ENCODE assay signal across 27 mouse cellular contexts in genomic region chr3:84825990-84826389, GRCm38 (mm10). TPM values are rescaled to one million over a fixed set of nuclear protein-coding genes. Genes with fewer than 3 reads are reported as not detected.
DNase-seq lines count a peak whose midpoint lies in the region; ATAC-seq and TF ChIP-seq lines count a peak whose summit lies in the region.
"Had no signal": no experiment of that assay in that cellular context is flagged by ENCODE, and none has a peak within 500 bp of the region (broad histone marks: within the 10 kb centered on the region; RNA-seq: fewer than 3 reads in every experiment).

No protein-coding gene starts in this region.

- H3K9ac ChIP-seq in heart, embryonic 13.5 days, result no peak overlapping the region
- no peak overlapping the region for H3K9ac ChIP-seq in liver, postnatal 0 days (replicated peaks)
- no peak overlapping the region for H3K9ac ChIP-seq in liver, embryonic 12.5 days
- H3K9ac ChIP-seq: embryonic facial prominence, embryonic 12.5 days; hindbrain, embryonic 12.5 days; liver, embryonic 15.5 days; lung, embryonic 15.5 days; midbrain, embryonic 15.5 days had no signal

- no peak for ATAC-seq in heart, embryonic 13.5 days (ENCODE audit: extremely low read depth, insufficient number of reproducible peaks, low FRiP score, low TSS enrichment)
- ATAC-seq in liver, postnatal 0 days, result no peak
- ATAC-seq in liver, embryonic 12.5 days, result no peak
- ATAC-seq in megakaryocyte progenitor cell, adult 5-6 weeks (replicated peaks; ENCODE audit: poor library complexity), result peak; percentile 37; the same call in 1 of the 2 replicates
- ATAC-seq in cerebellum, adult (ENCODE audit: insufficient number of reproducible peaks, low FRiP score, low TSS enrichment), result no peak
- ATAC-seq: forebrain, embryonic 14.5 days; hindbrain, postnatal 0 days; midbrain, embryonic 15.5 days had no signal

- TF ChIP-seq CTCF in liver, postnatal 0 days (IDR thresholded peaks at IDR 0.05; ENCODE audit: low read depth), result no peak

- DNase-seq in heart, postnatal 36 days, result no peak
- no peak for DNase-seq in liver, postnatal 0 days
- no peak for DNase-seq in spleen, adult 18-20 months
- no peak for DNase-seq in urinary bladder, adult 18-20 months (ENCODE audit: low spot score in 2 of 2)
- DNase-seq: adrenal gland, adult 8-10 months; cerebellum, adult 8-10 months; cerebellum, postnatal 36 days; embryo, embryonic 11 days; gastrocnemius, postnatal 25 days; kidney, adult 8-10 months; layer of hippocampus, adult 9-11 months; liver; thymus, postnatal 4 days had no signal

- no peak overlapping the region for H3K27ac ChIP-seq in heart, embryonic 13.5 days (replicated peaks)
- H3K27ac ChIP-seq in liver, postnatal 0 days (ENCODE audit: low read depth), result peak overlapping the region; percentile 42; the same call in 1 of the 2 replicates
- no peak overlapping the region for H3K27ac ChIP-seq in liver, embryonic 12.5 days
- H3K27ac ChIP-seq: embryonic facial prominence, embryonic 12.5 days; heart, adult 2 months; hindbrain, embryonic 12.5 days; hindbrain, postnatal 0 days; kidney, postnatal 0 days; liver, embryonic 15.5 days; lung, embryonic 15.5 days; midbrain, embryonic 10.5 days; midbrain, embryonic 15.5 days had no signal

- H3K4me1 ChIP-seq in heart, embryonic 13.5 days, result peaks cover 20% of the 10 kb centered on the region
- peaks cover 3% of the 10 kb centered on the region for H3K4me1 ChIP-seq in liver, postnatal 0 days (ENCODE audit: insufficient read depth)
- H3K4me1 ChIP-seq in liver, embryonic 12.5 days, result peaks cover 17% of the 10 kb centered on the region
- H3K4me1 ChIP-seq: embryonic facial prominence, embryonic 12.5 days; lung, embryonic 15.5 days; midbrain, embryonic 10.5 days had no signal

- no peaks in the 10 kb centered on the region for H3K27me3 ChIP-seq in heart, embryonic 13.5 days (replicated peaks)
- no peaks in the 10 kb centered on the region for H3K27me3 ChIP-seq in liver, postnatal 0 days (ENCODE audit: insufficient read depth, low read length)
- no peaks in the 10 kb centered on the region for H3K27me3 ChIP-seq in liver, embryonic 12.5 days (replicated peaks)
- H3K27me3 ChIP-seq: embryonic facial prominence, embryonic 12.5 days; hindbrain, embryonic 12.5 days; liver, embryonic 15.5 days; lung, embryonic 15.5 days; midbrain, embryonic 15.5 days had no signal

- WGBS in heart, embryonic 13.5 days, result 26% methylated on average over 5 of the region's 5 CpGs
- 28% methylated on average over 5 of the region's 5 CpGs for WGBS in liver, postnatal 0 days (ENCODE audit: insufficient replicate concordance)
- 33% methylated on average over 5 of the region's 5 CpGs for WGBS in liver, embryonic 12.5 days (ENCODE audit: insufficient replicate concordance)

- intact Hi-C loops in heart, postnatal 36 days (cut with DNase I), result no loop called here

- no peak for TF ChIP-seq EP300 in liver, postnatal 0 days (IDR thresholded peaks at IDR 0.05; ENCODE audit: low read depth)

- H3K4me2 ChIP-seq in heart, embryonic 13.5 days, result peak overlapping the region; percentile 30
- no peak overlapping the region for H3K4me2 ChIP-seq in liver, postnatal 0 days (ENCODE audit: low read depth, low read length)
- no peak overlapping the region for H3K4me2 ChIP-seq in liver, embryonic 12.5 days
- H3K4me2 ChIP-seq: embryonic facial prominence, embryonic 12.5 days; hindbrain, embryonic 12.5 days; liver, embryonic 15.5 days; lung, embryonic 15.5 days; midbrain, embryonic 15.5 days had no signal

- no peak overlapping the region for H3K4me3 ChIP-seq in heart, embryonic 13.5 days
- H3K4me3 ChIP-seq in liver, postnatal 0 days (ENCODE audit: low read depth, low read length), result no peak overlapping the region
- no peak overlapping the region for H3K4me3 ChIP-seq in liver, embryonic 12.5 days
- H3K4me3 ChIP-seq: embryonic facial prominence, embryonic 12.5 days; heart, adult 2 months; hindbrain, embryonic 12.5 days; liver, embryonic 15.5 days; lung, embryonic 15.5 days; midbrain, embryonic 10.5 days; midbrain, embryonic 15.5 days had no signal

- H3K9me3 ChIP-seq in heart, embryonic 13.5 days, result no peaks in the 10 kb centered on the region
- no peaks in the 10 kb centered on the region for H3K9me3 ChIP-seq in liver, postnatal 0 days (ENCODE audit: low read length)
- H3K9me3 ChIP-seq in liver, embryonic 12.5 days (replicated peaks), result no peaks in the 10 kb centered on the region
- H3K9me3 ChIP-seq: embryonic facial prominence, embryonic 12.5 days; hindbrain, embryonic 12.5 days; liver, embryonic 15.5 days; lung, embryonic 15.5 days; midbrain, embryonic 10.5 days; midbrain, embryonic 15.5 days had no signal

- no peaks in the 10 kb centered on the region for H3K36me3 ChIP-seq in heart, embryonic 13.5 days
- H3K36me3 ChIP-seq in liver, postnatal 0 days (replicated peaks; ENCODE audit: insufficient read depth, low read length), result 0 out of 2 replicates have a peak, but pooled peaks cover under 1% of the 10 kb centered on the region
- H3K36me3 ChIP-seq in liver, embryonic 12.5 days, result peaks cover 5% of the 10 kb centered on the region; the same call in 1 of the 2 replicates
- H3K36me3 ChIP-seq: embryonic facial prominence, embryonic 12.5 days; hindbrain, embryonic 12.5 days; lung, embryonic 15.5 days; midbrain, embryonic 10.5 days; midbrain, embryonic 15.5 days had no signal

RNA-seq across cellular contexts. Expression of gene Fbxw7, which starts 10.9 kb away (rescaled TPM):
- polyA plus RNA-seq in heart, embryonic 13.5 days (2015; fragmentation: Nextera tagmentation; extraction: Ambion mirVana), result 6.4 and 6.7 TPM in 2 replicates
- 10 to 100 TPM; 35.3 to 45.3 TPM for total RNA-seq in heart, postnatal 36 days (2021)
- polyA plus RNA-seq in liver, postnatal 0 days (2015; fragmentation: Nextera tagmentation; extraction: Ambion mirVana), result 2.4 and 2.8 TPM in 2 replicates
- polyA plus RNA-seq in liver, embryonic 12.5 days (2016; fragmentation: Nextera tagmentation; extraction: Ambion mirVana), result 4.9 TPM in 2 replicates
- total RNA-seq in megakaryocyte progenitor cell, adult 5-6 weeks (2015), result 7.5 and 8.4 TPM in 2 replicates
- 10.0 and 18.5 TPM in 2 replicates for total RNA-seq in megakaryocyte progenitor cell, adult 5-6 weeks (2017)
